Mouse (Mus musculus) ovary, postnatal 14 days (tissue): ENCODE measurements around the gene Atat1.

Experiments
- DNase-seq: peaks from one replicate; pipeline ENCODE4 v3.0.0; 2022; ENCODE audit warnings: low spot score

The Atat1 gene

DNA sequence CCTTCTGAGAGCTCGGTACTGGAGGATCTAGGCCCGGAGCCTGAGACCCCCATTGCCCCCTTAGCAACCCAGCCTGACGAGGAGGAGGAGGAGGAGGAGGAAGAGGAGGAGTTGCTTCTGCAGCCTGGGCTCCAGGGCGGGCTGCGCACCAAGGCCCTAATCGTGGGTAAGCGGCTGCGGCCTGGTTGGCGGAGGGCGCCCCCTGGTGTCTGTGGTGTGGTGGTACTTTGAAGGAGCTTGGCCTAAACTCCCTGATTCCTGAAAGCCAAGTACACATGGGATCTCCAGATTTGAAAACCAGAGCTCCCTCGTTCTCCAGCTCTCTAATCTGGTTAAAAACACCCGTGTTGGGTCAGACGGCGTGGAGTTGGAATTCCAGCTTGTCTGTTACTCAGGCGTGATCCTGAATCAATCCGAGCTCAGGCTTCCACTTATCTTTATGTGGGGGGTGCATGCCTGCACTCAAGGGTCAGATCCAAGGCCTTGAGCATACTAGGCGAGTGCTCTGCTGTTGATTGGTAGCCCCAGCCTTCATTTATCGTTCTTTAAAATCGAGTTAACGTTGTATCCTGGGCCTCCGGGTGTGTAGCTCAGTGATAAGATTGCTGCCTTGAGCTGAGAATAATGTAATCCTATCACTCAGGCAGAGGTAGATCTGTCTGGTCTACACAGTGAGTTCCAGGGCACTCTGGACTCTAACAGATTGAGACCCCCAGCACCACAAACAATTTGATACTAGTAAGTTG lies 35.9 kb downstream of the Atat1 start:
- DNase-seq, result peak; percentile 91

DNA sequence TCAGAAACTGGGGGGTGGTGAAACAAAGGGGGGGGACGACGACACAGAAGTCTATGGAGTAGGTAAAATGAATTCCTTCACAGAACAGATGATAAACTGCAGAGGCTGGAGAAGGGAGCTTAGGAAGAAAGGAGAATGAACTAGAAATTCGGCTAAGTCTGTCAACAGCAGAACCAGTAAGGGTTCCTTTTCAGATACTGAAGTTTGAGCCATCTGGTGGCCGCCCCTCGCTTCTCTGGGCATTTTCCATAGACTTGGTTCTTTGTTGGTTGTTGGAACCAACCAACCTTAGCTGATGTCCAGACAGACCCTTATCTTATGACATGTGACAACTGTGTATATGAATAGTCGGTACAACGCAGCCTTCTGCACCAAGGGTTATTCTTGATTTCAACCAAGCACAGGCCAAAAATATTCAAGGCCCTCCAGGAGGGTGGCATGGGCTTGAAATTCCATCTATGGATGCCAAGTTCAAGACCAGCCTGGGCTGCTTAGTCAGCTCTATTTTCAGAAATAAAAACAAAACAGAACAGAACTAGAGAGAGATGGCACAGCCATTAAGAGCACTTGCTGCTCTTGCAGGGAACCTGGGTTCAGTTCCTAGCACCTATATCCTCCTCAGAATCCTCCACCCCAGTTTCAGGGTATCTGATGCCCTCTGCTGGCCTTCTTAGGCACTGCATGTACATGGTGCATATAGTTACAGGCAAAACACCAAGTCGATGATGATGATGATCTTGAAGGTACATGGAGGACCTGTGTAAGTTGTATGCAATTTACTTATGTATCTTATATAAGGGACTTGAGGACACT lies 38.8 kb downstream of the Atat1 start:
- DNase-seq, result no peak

GRCm38 (mm10) chr17:35870151-35870883 lies 39.6 kb downstream of the Atat1 start:
- DNase-seq, result no peak

DNA sequence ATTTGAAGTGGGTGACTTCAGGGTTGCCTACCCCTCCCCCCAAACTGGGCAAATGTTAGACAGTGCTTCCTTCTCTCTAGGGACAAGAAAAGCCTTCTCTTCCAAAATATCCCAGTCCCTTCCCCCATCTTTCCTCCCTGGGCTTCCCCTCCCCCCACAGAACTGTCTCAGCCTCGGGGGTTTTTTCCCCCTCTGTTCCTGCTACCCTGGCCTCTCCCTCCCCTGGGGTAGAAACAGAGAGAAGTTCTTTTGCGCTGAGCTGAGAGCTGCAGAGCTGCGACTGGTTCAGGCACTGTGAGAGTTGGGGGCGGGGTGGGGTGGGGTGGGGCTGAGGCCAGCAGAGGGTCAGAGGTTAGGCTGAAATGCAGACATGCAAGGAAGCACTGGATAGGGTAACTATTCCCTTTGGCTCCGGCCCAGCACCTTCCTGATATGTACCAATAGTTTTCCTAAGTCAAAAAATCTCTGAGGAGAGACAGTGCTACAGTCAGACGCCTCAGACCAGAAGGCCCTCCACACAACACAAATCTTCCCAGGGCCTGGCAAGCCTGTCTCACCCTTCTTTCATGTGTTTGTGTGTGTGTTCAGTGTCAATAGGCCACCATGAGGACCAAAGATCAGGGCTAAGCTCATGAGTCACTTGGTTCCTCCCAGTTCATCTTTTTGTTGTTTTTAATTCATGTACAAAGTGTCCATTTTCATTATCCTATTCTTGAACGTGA lies 40.4 kb downstream of the Atat1 start:
- no peak for DNase-seq

DNA sequence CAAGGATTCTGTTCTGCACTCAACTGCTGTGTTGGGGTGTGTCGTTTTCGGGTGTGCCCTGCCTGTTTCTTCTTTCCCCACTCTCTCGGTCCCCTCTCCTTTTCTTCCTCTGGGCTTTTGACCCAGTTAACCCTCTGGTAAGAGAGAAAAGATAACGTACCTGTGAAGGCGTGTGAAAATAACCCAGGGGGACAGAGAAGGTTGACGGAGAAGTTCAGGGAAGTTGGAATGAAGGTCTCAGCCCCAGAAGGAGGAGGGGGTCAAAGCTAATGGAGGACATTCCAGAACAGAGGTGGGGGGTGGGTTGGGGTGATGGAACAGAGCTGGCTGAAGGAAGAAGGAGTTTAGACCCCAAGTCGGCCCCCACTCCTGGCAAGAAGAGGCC lies 40.9 kb downstream of the Atat1 start:
- no peak for DNase-seq

DNA sequence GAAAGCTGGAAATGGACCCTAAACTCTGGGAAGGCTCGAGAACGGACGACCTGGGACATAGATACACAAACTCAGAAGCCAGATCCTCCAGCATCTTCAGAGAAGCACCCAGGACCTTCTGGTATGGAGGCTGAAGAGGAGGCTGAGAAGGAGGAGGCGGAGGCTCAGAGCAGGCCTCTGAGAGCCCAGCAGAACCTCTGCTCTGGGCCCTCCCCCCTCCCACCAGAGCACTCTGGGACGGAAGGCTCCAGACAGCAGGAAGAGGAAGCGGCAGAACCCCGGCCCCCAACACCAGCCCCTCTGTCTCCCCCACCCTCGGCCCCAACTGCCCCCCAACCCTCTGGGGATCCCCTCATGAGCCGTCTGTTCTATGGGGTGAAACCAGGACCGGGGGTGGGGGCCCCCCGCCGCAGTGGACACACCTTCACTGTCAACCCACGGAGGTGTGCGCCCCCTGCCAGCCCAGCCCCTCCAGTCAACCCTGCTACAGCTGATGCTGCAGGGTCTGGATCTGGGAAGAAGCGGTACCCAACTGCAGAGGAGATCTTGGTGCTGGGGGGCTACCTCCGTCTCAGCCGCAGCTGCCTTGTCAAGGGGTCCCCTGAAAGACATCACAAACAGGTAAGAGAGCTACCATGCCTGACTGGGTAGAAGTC lies 41.6 kb downstream of the Atat1 start:
- DNase-seq, result no peak

DNA sequence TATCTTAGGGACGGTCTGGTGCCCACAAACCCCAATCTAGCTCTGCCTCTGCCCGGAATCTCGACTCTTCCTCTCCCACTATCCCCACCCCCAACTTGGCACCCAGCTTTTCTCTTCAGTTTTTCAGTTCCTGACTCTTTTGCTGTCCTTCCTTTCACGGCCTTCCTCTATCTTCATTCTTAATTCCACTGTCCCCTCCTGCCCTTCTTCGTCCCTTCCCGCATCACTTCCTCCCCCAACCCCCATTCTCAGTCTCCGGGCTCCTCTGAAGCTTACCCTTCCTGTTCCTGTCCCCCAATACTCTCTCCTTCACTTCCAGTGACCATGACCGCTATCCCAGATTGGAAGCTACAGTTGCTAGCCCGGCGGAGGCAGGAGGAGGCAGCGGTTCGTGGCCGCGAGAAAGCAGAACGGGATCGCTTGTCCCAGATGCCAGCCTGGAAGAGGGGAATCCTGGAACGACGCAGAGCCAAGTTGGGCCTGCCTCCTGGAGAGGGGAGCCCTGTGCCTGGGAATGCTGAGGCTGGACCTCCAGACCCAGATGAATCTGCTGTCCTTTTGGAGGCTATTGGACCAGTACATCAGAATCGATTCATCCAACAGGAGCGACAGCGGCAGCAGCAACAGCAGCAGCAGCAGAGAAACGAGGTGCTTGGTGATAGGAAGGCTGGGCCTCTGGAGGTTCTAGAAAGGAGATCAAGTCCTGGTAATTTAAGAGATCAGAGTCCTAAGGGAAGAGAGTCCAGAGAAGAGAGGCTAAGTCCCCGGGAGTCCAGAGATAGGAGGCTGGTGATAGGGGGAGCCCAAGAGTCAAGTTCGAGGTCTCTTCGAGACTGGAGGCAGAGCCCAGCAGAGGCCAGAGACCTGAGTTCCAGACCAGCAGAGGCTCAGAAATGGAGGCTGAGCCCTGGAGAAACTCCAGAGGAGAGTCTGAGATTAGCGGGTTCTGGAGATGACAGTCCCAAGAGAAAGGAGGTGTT lies 42.7 kb downstream of the Atat1 start:
- no peak for DNase-seq

- DNase-seq, result peak; percentile 51
Observed at GRCm38 (mm10) chr17:35866281-35866831, 43.5 kb downstream of the Atat1 start.

DNA sequence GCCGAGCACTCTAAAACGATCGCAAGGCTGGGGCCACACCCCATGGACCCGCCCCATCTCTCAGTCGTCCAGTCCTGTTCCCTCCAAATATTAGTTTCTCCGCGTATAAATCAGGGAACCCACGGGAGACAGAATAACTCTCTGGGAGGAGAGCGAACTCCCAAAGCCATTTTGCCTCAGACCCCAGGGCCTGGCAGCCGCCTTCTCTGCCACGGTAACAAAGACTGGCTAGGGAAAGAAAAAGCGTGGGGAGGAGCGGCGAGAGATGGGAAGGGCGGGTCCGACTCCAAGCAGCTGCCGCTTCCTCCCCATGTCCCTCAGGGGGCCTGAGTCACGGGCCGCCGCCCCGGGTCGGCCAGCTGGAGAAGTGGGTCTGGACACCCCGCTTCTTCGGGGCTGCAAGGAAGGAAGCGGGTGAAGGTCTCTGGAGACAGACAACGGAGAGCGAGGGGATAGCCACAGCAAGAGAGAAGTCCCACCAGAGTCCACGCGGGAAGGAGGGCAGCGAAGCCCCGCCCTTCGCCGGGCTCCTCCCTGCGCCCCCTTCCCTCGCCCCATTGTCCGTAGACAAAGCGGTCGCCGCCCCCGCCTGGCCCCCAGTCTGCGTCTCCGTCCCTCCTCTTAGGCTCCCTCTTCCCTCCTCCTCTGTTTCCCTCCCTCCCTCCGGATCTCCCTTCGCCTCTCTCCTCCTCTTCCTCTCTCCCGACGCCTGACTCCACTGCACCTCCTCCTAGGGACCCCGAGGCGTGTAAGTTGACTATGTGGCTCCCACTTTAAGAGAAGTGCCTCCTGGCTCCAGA lies 44.2 kb downstream of the Atat1 start, which contains the start of gene Ppp1r18:
TSS of gene Ppp1r18 (plus strand) at position 113 of the 800 bp plus-strand sequence.
- peak; percentile 62 for DNase-seq

DNA sequence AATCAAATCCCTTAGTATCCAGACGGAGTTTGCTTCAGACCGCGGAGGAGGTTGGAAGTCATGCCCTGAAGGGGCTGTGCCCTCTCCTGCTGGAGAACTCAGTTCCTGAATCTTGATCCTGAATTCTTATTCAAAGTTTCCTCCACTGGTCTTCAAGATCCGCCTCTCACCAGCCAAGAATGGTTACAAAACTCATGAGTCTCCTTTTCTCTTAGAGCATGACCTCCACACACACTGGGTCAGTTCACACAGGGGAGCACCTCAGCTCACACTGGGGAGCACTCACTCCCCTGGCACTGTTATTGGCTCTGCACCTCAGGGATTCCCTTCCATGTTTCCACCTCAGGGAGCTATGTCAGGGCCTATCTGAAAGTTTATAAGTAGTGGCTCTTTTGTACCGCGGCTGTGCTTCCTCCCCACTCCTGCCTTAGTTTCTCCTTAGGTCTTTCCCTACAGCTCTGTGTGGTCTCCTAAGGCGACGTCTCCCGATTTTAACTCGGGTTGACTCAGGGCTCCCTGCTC lies 45.0 kb downstream of the Atat1 start:
- DNase-seq, result no peak

DNA sequence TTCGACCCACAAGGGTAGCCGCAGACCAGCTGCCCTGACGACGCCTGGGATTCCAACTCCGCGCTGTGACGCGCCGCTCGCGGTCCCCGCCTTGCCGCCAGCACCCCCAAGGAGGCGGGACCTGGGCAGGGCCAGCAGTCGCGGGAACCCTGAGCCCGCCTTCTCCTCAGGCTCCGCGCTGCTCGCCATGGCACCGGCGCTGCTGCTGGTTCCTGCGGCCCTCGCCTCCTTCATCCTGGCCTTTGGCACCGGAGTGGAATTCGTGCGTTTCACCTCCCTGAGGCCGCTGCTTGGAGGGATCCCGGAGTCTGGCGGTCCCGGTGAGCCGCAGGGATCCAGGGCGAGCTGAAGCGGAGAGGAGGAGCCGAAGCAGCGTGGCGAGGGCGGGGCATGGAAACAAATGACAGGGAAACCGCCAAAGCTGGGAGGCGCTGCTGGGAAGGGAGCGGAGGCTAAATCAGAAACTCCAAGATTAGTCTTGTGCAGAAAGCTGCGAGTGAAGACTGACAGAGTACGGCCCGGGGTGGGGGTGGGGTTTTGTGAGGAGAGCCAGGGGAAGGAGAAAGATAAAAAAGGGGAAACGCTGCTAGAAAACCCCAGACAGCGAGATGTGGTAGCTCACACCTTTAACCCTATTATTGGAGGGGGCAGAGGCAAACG lies 48.5 kb downstream of the Atat1 start, which contains the start of gene Nrm:
TSS of gene Nrm (plus strand) at position 121 of the 660 bp plus-strand sequence.
- peak; percentile 84 for DNase-seq

DNA sequence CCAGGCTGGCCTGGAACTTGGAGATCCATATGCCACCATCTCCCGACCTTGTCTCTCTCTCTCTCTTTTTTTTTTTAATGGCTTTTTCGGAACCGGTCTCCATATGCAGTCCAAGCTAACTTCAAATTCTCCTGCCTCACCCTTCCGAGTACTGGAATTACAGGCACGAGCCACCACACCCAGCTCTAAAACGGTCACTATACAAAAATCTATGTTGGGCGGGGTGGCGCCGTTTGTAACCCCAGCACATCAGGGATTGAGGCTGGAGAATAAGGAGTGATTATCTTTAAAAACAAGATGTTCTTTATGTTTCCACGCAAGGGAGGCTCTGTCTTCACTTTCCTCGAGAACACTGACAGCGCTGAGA lies 49.1 kb downstream of the Atat1 start:
- no peak for DNase-seq

DNA sequence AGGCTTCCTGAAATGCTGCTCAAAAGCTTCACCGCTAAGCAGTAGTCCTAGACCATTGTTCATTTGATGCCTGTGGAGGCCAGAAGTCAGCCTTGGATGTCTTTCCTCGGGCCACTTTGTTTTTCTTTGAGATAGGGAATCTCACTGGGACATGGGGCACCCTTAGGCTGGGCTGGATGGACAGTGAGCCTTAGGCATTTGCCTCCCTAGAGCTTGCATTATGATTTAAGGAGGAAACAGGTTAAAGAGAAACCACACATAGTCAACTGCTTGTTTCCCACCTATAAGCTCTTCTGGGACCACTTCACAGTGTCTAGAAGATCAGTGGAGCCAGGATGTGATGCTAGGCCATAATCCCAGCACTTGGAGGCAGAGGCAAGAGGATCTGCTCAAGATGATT lies 50.0 kb downstream of the Atat1 start:
- no peak for DNase-seq

DNA sequence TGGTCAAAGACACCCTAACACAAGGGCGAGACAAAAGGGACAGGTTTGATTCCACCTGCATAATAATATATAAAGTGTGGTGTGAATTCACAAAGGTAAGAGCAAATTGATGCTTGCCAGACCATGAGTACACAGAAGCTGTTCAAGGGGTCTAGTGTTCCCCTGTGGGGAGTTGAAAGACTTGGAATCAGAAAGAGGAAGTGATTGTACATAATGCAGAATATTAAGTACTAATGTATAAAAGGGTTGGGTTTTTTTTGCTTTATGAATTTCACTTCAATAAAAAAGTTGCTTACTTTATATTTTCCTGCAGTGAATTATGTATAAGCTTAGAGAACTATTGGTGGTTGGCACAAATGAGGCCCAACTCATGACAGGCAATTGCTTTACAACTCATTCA lies 50.5 kb downstream of the Atat1 start:
- no peak for DNase-seq

DNA sequence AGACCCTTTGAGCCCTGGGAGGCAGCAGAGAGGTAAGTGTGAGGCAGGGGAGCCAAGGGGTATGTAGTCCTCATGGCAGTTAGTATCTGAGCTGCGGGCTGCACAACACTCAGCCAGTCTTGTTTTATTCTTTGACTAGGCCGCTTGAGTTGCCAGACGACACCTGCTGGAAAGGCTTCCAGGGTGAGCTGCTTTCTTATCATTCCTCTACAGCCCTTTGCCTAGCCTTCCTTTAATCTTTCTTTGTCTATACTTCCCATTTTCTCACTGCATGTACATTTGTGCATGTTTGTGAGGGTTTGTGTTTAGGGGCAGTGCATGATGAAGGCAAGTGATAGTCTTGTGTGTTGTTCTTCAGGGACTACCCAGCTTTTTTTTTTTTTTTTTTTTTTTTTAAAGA lies 58.9 kb downstream of the Atat1 start:
- no peak for DNase-seq

DNA sequence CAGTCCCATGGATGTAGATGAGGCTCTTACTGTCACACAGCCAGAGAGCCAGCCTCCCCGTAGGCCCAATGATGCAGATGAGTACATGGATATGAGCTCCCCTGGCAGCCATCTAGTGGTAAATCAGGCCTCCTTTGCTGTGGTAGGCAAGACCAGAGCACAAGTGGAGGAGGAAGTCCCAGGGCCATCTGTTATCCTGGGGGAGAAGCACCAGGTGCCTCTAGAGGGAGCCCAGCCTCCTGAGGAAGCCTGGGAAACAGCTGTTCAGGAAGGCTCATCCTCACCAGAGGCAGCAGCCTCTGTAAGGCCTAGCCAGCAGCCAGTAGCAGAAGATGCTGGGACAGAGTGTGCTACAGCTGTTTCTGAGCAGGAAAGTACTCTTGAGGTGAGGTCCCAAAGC lies 61.8 kb downstream of the Atat1 start:
- no peak for DNase-seq
